Comparison of ENCODE assay signal across 11 mouse cellular contexts in the genomic region with DNA sequence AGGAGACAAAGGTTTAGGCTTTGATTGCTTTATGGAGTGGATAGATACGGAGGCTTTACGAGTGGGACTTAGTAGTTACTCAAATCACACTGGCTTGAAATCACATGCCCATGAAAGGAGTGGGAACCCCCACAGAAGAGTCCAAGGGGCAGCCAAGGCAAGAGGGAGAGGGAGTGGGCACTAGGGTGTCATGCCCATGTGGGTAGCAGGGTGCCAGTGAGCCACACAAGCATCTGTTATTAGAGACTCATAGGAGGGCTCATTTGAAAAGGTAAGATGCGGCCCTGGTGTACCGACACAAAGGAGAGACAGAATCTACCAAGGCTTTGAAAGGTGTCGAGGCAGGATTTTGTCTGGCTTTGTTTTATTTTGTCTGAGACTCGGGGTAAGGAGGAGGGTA.
DNase-seq lines count a peak whose midpoint lies in the region; ATAC-seq lines count a peak whose summit lies in the region.
"Had no signal": no experiment of that assay in that cellular context is flagged by ENCODE, and none has a peak within 500 bp of the region (broad histone marks: within the 10 kb centered on the region; RNA-seq: fewer than 3 reads in every experiment).

No protein-coding gene starts in this region.

- no peaks in the 10 kb centered on the region for H3K9me3 ChIP-seq in embryonic facial prominence, embryonic 15.5 days (replicated peaks)
- H3K9me3 ChIP-seq in hindbrain, embryonic 13.5 days, result no peaks in the 10 kb centered on the region
- H3K9me3 ChIP-seq in midbrain, embryonic 16.5 days (replicated peaks; ENCODE audit: control insufficient read depth, low read length, poor library complexity, severe bottlenecking), result no peaks in the 10 kb centered on the region
- H3K9me3 ChIP-seq in liver, embryonic 11.5 days (ENCODE audit: control insufficient read depth, low read length), result no peaks in the 10 kb centered on the region

- no peak for ATAC-seq in embryonic facial prominence, embryonic 15.5 days (ENCODE audit: insufficient number of reproducible peaks, low FRiP score, low TSS enrichment, low read depth)
- ATAC-seq in hindbrain, embryonic 13.5 days (ENCODE audit: low FRiP score), result no peak
- no peak for ATAC-seq in midbrain, embryonic 16.5 days
- no peak for ATAC-seq in granulocyte monocyte progenitor cell, adult 5-6 weeks (replicated peaks; ENCODE audit: poor library complexity, severe bottlenecking)
- ATAC-seq in liver, embryonic 11.5 days (replicated peaks; ENCODE audit: low FRiP score), result no peak

- WGBS in embryonic facial prominence, embryonic 15.5 days, result 64% methylated on average over 6 of the region's 6 CpGs
- 39% methylated on average over 6 of the region's 6 CpGs for WGBS in hindbrain, embryonic 13.5 days
- WGBS in midbrain, embryonic 16.5 days, result 36% methylated on average over 6 of the region's 6 CpGs
- 78% methylated on average over 6 of the region's 6 CpGs for WGBS in liver, embryonic 11.5 days

- no peaks in the 10 kb centered on the region for H3K27me3 ChIP-seq in embryonic facial prominence, embryonic 15.5 days
- H3K27me3 ChIP-seq in hindbrain, embryonic 13.5 days, result no peaks in the 10 kb centered on the region
- no peaks in the 10 kb centered on the region for H3K27me3 ChIP-seq in midbrain, embryonic 16.5 days (ENCODE audit: control insufficient read depth, insufficient read depth, low read depth, low read length)
- H3K27me3 ChIP-seq in liver, embryonic 11.5 days (replicated peaks; ENCODE audit: control insufficient read depth, insufficient read depth, low read length), result no peaks in the 10 kb centered on the region

- no peaks in the 10 kb centered on the region for H3K36me3 ChIP-seq in embryonic facial prominence, embryonic 15.5 days
- H3K36me3 ChIP-seq in hindbrain, embryonic 13.5 days, result no peaks in the 10 kb centered on the region
- H3K36me3 ChIP-seq in midbrain, embryonic 16.5 days (ENCODE audit: control insufficient read depth, insufficient read depth, low read length), result no peaks in the 10 kb centered on the region
- H3K36me3 ChIP-seq in liver, embryonic 11.5 days (ENCODE audit: control insufficient read depth, insufficient read depth, low read length), result no peaks in the 10 kb centered on the region

- peak; percentile 49 for DNase-seq in kidney, adult 9 months
- DNase-seq in kidney, adult 18-20 months, result no peak
- DNase-seq in liver, embryonic 11.5 days (ENCODE audit: low spot score), result no peak
- no peak for DNase-seq in gastrocnemius, postnatal 4 days (ENCODE audit: low spot score in 2 of 2)
- DNase-seq: adrenal gland, postnatal 10 days; cerebellum, postnatal 14 days; thymus, postnatal 36 days had no signal

- peak overlapping the region; percentile 6; the same call in 1 of the 2 replicates for H3K4me3 ChIP-seq in embryonic facial prominence, embryonic 15.5 days (replicated peaks)
- H3K4me3 ChIP-seq in hindbrain, embryonic 13.5 days, result peak overlapping the region; percentile 5; the same call in 1 of the 2 replicates
- no peak overlapping the region for H3K4me3 ChIP-seq in midbrain, embryonic 16.5 days (ENCODE audit: low read depth, low read length)
- H3K4me3 ChIP-seq in liver, embryonic 11.5 days (ENCODE audit: low read depth, low read length), result no peak overlapping the region

- H3K27ac ChIP-seq in embryonic facial prominence, embryonic 15.5 days (replicated peaks), result peak overlapping the region; percentile 34; the same call in 1 of the 2 replicates
- peak overlapping the region; percentile 53 for H3K27ac ChIP-seq in hindbrain, embryonic 13.5 days
- H3K27ac ChIP-seq in midbrain, embryonic 16.5 days (ENCODE audit: low read length), result no peak overlapping the region
- H3K27ac ChIP-seq in liver, embryonic 11.5 days (ENCODE audit: low read depth, low read length), result no peak overlapping the region

- H3K4me2 ChIP-seq in embryonic facial prominence, embryonic 15.5 days (replicated peaks), result peak overlapping the region; percentile 73; the same call in 1 of the 2 replicates
- H3K4me2 ChIP-seq in hindbrain, embryonic 13.5 days, result peak overlapping the region; percentile 40
- H3K4me2 ChIP-seq in midbrain, embryonic 16.5 days (ENCODE audit: low read length), result peak overlapping the region; percentile 26
- H3K4me2 ChIP-seq in liver, embryonic 11.5 days, result no peak overlapping the region

- peaks cover 53% of the 10 kb centered on the region for H3K4me1 ChIP-seq in embryonic facial prominence, embryonic 15.5 days
- peaks cover 57% of the 10 kb centered on the region for H3K4me1 ChIP-seq in hindbrain, embryonic 13.5 days (replicated peaks)
- H3K4me1 ChIP-seq in midbrain, embryonic 16.5 days (ENCODE audit: control insufficient read depth, insufficient read depth, low read length), result peaks cover 36% of the 10 kb centered on the region
- peaks cover 8% of the 10 kb centered on the region for H3K4me1 ChIP-seq in liver, embryonic 11.5 days (replicated peaks; ENCODE audit: control insufficient read depth, insufficient read depth, low read length)

- H3K9ac ChIP-seq in embryonic facial prominence, embryonic 15.5 days, result no peak overlapping the region
- no peak overlapping the region for H3K9ac ChIP-seq in hindbrain, embryonic 13.5 days
- H3K9ac ChIP-seq in midbrain, embryonic 16.5 days (ENCODE audit: low read depth, low read length), result 0 out of 2 replicates have a peak overlapping the region, but pooled peaks have one; percentile 2
- no peak overlapping the region for H3K9ac ChIP-seq in liver, embryonic 11.5 days (ENCODE audit: low read depth, low read length)

Comparison
In these comparisons a context has a peak if more than half of its experiments do, and no peak if none do; other contexts are left out.
1. H3K27ac ChIP-seq: peak in embryonic facial prominence, embryonic 15.5 days (single experiment) and hindbrain, embryonic 13.5 days (single experiment); none in midbrain, embryonic 16.5 days (single experiment) and liver, embryonic 11.5 days (single experiment).
2. H3K4me3 ChIP-seq: peak in embryonic facial prominence, embryonic 15.5 days (single experiment) and hindbrain, embryonic 13.5 days (single experiment); none in midbrain, embryonic 16.5 days (single experiment) and liver, embryonic 11.5 days (single experiment).